Mouse (Mus musculus): ENCODE results near the gene Apol7c. TPM values are rescaled to one million over a fixed set of nuclear protein-coding genes. Genes with fewer than 3 reads are reported as not detected.

Gene Apol7c
- 9.3 TPM for polyA plus RNA-seq (2014; fragmentation: Illumina TruSeq; extraction: RNeasy Lipid Tissue Mini Kit (QIAGEN cat#74804); ENCODE audit: low read depth, low replicate concordance)

DNA sequence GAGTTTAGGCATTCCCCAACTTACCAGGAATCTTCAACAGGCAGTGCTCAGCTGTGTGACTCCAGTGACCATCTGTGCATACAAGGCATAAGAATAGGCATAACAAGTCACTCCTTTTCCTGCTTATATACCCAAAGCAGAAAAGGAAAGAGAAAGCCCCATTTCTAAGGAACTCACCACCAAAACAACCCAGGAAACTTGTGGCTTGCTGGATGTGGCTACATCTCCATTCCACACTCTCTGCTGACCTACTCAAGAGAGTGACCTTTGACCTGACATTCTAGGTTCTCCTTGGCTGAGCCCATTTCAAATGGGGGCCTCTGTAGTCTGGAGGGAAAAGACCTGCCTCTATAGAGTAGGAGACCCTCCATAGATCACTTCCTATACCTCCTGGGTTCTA, at the start of gene Apol7c:
TSS of gene Apol7c (minus strand) at position 101 of the 400 bp plus-strand sequence.

DNA sequence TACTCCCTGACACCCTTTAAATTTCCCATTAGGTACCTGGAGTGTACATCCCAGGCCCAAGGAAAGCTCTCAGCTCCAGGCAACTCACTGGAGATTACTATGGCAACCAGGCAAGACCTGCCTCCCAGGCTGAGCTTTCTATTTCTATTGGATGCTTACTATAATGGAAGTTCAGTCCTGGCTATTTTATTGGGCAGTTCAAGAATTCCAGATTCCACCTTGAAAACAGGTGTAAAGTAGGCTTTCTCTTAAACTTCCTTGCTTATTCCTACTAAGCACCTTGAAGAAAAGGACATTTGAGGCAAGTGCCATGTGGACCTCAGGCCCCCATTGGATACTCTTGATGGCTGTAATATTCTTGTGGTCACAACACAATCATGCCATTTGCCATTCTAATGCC, 28.7 kb upstream of the Apol7c start, which contains the start of gene 1700025B11Rik:
TSS of gene 1700025B11Rik (minus strand) at position 101 of the 400 bp plus-strand sequence.

DNA sequence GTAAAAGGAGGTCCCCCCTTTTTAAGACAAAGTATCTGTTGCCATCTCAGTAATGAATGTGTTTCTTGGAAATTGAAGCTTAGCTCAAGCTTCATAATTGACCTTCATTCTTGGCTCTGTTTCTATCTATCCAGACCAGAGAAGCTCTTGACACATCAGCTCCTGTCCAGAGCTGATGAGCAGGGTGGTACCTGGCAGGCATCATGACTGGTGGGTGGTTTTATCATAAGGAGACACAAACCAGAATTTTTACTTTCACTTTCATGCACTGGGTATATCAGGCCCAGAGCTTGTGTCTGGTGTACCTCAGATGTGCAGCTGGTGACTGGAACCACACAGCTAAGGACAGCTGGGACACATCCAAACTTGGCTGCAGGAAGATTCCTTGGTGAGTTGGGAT, 25.1 kb downstream of the Apol7c start, which contains the start of gene Apol11a:
TSS of gene Apol11a (plus strand) at position 306 of the 400 bp plus-strand sequence.

DNA sequence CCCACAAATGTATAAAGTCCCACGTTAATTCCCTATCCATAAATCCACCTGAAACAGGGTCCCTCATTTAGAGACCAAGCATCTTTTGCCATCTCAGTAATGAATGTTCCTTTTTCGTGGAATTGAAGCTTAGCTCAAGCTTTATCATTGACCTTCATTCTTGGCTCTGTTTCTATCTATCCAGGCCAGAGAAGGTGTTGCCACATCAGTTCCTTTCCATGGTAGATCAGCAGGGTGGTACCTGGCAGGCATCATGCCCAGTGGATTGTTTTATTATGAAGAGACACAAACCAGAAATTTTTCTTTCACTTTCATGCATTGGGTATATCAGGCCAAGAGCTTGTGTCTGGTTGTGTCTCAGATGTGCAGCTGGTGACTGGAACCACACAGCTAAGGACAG, 56.4 kb downstream of the Apol7c start, which contains the start of gene Apol10a:
TSS of gene Apol10a (plus strand) at position 355 of the 400 bp plus-strand sequence.

Other genes starting within 250 kb of the Apol7c start
- gene Rbfox2, start 226.3 kb downstream of the Apol7c start, polyA plus RNA-seq (2014; fragmentation: Illumina TruSeq; extraction: RNeasy Lipid Tissue Mini Kit (QIAGEN cat#74804); ENCODE audit: low read depth, low replicate concordance), result 44.3 TPM
- 31.7 TPM for gene Apol7a, start 134.2 kb downstream of the Apol7c start, polyA plus RNA-seq (2014; fragmentation: Illumina TruSeq; extraction: RNeasy Lipid Tissue Mini Kit (QIAGEN cat#74804); ENCODE audit: low read depth, low replicate concordance)
- 1.4 TPM for gene Apol9a, start 122.2 kb downstream of the Apol7c start, polyA plus RNA-seq (2014; fragmentation: Illumina TruSeq; extraction: RNeasy Lipid Tissue Mini Kit (QIAGEN cat#74804); ENCODE audit: low read depth, low replicate concordance)
- gene Apol7b, start 85.8 kb downstream of the Apol7c start, polyA plus RNA-seq (2014; fragmentation: Illumina TruSeq; extraction: RNeasy Lipid Tissue Mini Kit (QIAGEN cat#74804); ENCODE audit: low read depth, low replicate concordance), result not detected
- gene Apol10a, start 56.3 kb downstream of the Apol7c start, polyA plus RNA-seq (2014; fragmentation: Illumina TruSeq; extraction: RNeasy Lipid Tissue Mini Kit (QIAGEN cat#74804); ENCODE audit: low read depth, low replicate concordance), result 114 TPM
- 0.32 TPM for gene Apol11a, start 25.0 kb downstream of the Apol7c start, polyA plus RNA-seq (2014; fragmentation: Illumina TruSeq; extraction: RNeasy Lipid Tissue Mini Kit (QIAGEN cat#74804); ENCODE audit: low read depth, low replicate concordance)
- gene 1700025B11Rik, start 28.6 kb upstream of the Apol7c start, polyA plus RNA-seq (2014; fragmentation: Illumina TruSeq; extraction: RNeasy Lipid Tissue Mini Kit (QIAGEN cat#74804); ENCODE audit: low read depth, low replicate concordance), result not detected
- gene Apol10b, start 62.8 kb upstream of the Apol7c start, polyA plus RNA-seq (2014; fragmentation: Illumina TruSeq; extraction: RNeasy Lipid Tissue Mini Kit (QIAGEN cat#74804); ENCODE audit: low read depth, low replicate concordance), result 1.7 TPM
- not detected for gene Gm36245, start 65.9 kb upstream of the Apol7c start, polyA plus RNA-seq (2014; fragmentation: Illumina TruSeq; extraction: RNeasy Lipid Tissue Mini Kit (QIAGEN cat#74804); ENCODE audit: low read depth, low replicate concordance)
- gene Apol11b, start 110.0 kb upstream of the Apol7c start, polyA plus RNA-seq (2014; fragmentation: Illumina TruSeq; extraction: RNeasy Lipid Tissue Mini Kit (QIAGEN cat#74804); ENCODE audit: low read depth, low replicate concordance), result not detected
- gene Apol7e, start 165.5 kb upstream of the Apol7c start, polyA plus RNA-seq (2014; fragmentation: Illumina TruSeq; extraction: RNeasy Lipid Tissue Mini Kit (QIAGEN cat#74804); ENCODE audit: low read depth, low replicate concordance), result 3.5 TPM
- 0.38 TPM for gene Apol9b, start 195.7 kb upstream of the Apol7c start, polyA plus RNA-seq (2014; fragmentation: Illumina TruSeq; extraction: RNeasy Lipid Tissue Mini Kit (QIAGEN cat#74804); ENCODE audit: low read depth, low replicate concordance)
- not detected for gene Apol8, start 223.7 kb upstream of the Apol7c start, polyA plus RNA-seq (2014; fragmentation: Illumina TruSeq; extraction: RNeasy Lipid Tissue Mini Kit (QIAGEN cat#74804); ENCODE audit: low read depth, low replicate concordance)

Data from sigmoid colon, adult 10 weeks (tissue).